ENCODE assay signal across 14 mouse cellular contexts in the genomic region with DNA sequence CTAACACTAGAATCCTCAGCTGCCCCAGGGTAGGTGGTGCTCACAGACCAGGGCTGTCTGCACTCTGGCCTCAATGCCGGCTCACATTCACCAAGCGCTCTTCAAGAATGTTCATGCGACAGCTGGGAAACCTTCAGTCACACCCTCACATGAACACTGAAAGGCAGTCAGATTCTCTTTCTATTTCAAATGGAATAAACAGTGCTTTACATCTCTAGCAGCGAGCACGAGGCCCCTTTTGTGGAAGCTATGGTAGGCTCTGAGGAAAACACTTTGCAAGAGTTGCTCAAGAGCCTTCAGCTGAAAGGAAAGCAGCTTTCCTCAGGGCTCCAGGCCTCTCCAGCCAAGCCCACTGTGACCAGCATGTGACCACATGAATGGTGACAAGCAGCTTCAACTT.
"Had no signal": no experiment of that assay in that cellular context is flagged by ENCODE, and none has a peak within 500 bp of the region (broad histone marks: within the 10 kb centered on the region; RNA-seq: fewer than 3 reads in every experiment).

No protein-coding gene starts in this region.

- H3K27me3 ChIP-seq: limb, embryonic 15.5 days; liver, embryonic 12.5 days; neural tube, embryonic 12.5 days had no signal

- H3K4me3 ChIP-seq: layer of hippocampus, adult 2 months; left cerebral cortex, adult 2 months; limb, embryonic 15.5 days; liver, embryonic 12.5 days; midbrain, embryonic 10.5 days; neural tube, embryonic 12.5 days had no signal

- H3K36me3 ChIP-seq: limb, embryonic 15.5 days; liver, embryonic 12.5 days; neural tube, embryonic 12.5 days had no signal

- H3K9me3 ChIP-seq: limb, embryonic 15.5 days; liver, embryonic 12.5 days; midbrain, embryonic 10.5 days; neural tube, embryonic 12.5 days had no signal

- H3K27ac ChIP-seq: kidney, postnatal 0 days; layer of hippocampus, adult 2 months; limb, embryonic 15.5 days; liver, embryonic 12.5 days; midbrain, embryonic 10.5 days; neural tube, embryonic 12.5 days had no signal

- DNase-seq: kidney, adult 11 months; kidney, adult 9 months; kidney, postnatal 36 days; midbrain, embryonic 14.5 days; thymus, adult 18-20 months; thymus, postnatal 14 days had no signal

- H3K4me2 ChIP-seq: limb, embryonic 15.5 days; liver, embryonic 12.5 days; neural tube, embryonic 12.5 days had no signal

- H3K9ac ChIP-seq: limb, embryonic 15.5 days; liver, embryonic 12.5 days; neural tube, embryonic 12.5 days had no signal

- H3K4me1 ChIP-seq: limb, embryonic 15.5 days; liver, embryonic 12.5 days; midbrain, embryonic 10.5 days; neural tube, embryonic 12.5 days had no signal

- ATAC-seq: inflammation-experienced regulatory T-cells, adult 6 months; liver, embryonic 12.5 days had no signal
